Mouse (Mus musculus): Measurements from ENCODE around the gene Grm1.

Gene Grm1

DNA sequence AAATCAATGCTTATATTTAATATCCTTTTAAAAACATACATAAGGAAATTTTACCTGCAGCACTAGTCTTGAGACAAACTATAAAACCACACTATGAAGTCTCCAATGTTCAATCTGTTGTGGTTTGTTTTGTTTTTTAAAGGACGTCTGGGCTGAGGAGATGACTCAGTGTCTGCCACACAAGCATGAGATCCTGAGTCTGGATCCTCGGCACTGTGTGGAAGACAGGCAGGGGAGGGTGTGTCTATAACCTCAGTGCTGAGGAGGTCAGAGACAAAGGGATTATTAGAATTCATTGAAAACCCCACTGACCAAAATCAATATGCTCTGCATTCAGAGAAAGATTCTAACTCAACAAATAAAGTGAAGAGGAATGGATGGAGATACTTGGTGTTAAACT, 110.8 kb downstream of the Grm1 start:
- DNase-seq (ENCODE audit: extremely low read depth, low read depth), result no peak

DNA sequence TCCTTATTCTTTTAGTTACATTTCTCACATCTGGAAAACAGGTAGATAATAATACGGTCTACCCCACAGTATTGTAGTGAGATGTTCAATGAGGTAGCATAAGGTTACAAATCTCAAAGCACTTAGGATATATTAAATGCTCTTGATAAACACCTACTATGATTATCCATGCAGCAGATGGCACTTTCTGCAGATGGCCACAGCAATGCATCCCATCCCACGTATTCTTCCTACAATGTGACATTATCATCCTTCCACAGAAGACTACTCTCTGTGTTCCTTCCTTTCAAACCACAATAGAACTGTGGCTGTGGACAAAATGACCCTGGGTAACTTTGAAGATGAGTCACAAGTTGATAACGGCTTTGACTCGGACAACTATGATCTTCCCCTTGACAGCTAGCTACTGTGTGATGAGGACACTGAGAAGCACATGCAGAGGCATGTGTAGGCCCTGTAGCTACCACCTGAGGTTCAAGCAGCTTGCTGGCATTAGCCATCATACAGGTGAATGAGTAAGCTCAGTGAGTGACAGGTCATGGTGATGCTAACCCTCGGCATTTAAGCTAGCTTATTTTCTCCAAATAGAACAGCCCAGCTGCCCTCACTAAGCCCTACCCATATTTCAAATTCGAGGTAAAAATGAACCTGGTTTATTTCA, 117.5 kb downstream of the Grm1 start:
- DNase-seq (ENCODE audit: extremely low read depth, low read depth), result no peak

- no peak for DNase-seq (ENCODE audit: extremely low read depth, low read depth)
These were observed 131.6 kb downstream of the Grm1 start for GRCm38 (mm10) chr10:10950557-10950956.

DNA sequence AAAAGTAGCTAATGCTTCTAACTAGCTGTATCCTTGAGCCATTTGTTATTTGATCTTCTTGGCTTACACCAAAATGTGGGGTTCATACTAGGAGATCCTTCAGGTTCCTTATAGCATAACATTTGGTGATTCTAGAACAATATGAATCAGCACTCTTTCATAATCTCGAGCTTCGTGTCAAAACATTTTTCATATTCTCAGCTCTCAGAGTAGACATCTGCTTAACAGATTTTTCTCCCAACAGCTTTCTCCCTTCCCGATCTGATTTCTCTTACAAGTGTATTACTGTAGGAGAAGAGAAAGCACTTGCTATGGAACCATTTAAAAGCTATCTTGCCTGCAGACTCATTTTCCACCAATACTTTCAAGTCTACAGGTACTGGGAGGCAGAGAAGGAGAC, 133.0 kb downstream of the Grm1 start:
- no peak for DNase-seq (ENCODE audit: extremely low read depth, low read depth)

- DNase-seq (ENCODE audit: extremely low read depth, low read depth), result no peak
These were observed 134.6 kb downstream of the Grm1 start for GRCm38 (mm10) chr10:10947531-10947930.

- no peak for DNase-seq (ENCODE audit: extremely low read depth, low read depth)
These were observed 138.2 kb downstream of the Grm1 start for GRCm38 (mm10) chr10:10944003-10944402.

GRCm38 (mm10) chr10:10942248-10942647, 139.9 kb downstream of the Grm1 start:
- no peak for DNase-seq (ENCODE audit: extremely low read depth, low read depth)

DNA sequence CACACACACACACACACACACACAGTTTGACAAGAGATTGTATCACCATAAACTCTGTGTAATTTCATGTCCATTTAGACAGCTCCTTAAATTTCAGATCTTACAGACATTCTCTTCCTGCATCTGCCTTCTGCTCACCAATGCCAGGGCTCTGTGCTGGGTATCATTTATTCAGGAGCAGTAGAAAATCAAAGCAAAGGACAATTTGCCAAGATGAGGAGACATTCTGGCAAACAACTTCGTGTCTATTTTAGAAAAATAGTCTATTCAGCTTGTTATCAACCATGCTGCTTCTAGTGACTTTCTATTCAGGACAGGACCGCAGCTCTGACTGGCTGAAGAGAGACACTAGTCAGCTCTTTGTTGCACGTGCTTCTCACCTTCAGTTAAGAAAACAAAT, 146.3 kb downstream of the Grm1 start:
- DNase-seq (ENCODE audit: extremely low read depth, low read depth), result no peak

GRCm38 (mm10) chr10:10929672-10930071, 152.5 kb downstream of the Grm1 start:
- DNase-seq (ENCODE audit: extremely low read depth, low read depth), result no peak

- DNase-seq (ENCODE audit: extremely low read depth, low read depth), result no peak
These were observed 153.3 kb downstream of the Grm1 start for GRCm38 (mm10) chr10:10928798-10929366.

DNA sequence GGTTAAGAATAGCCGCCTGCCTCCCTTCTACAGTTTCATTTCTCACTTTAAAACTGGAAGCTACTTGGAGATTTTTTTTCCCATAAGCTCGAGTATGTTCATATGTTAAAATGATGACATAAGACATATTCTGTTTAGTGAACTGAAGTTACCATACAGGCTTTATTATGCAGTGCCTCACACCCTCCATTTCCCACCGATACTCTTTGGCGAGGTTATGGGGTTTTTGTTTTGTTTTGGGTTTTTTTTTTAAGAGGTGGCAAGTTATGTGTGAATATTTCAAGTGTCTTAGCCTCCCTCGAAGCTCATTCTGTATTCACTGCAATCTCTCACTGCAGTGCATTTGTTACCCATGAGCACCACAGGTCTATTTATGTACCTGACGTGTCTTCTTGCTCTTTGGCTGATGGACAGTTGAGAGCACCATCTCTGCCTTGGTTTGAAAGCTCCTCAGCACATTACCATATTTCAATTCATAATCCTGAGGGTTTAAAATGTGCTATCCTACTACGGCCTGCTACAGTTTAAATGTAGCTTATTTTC, 164.2 kb downstream of the Grm1 start:
- DNase-seq (ENCODE audit: extremely low read depth, low read depth), result no peak

GRCm38 (mm10) chr10:10913621-10914020, 168.5 kb downstream of the Grm1 start:
- no peak for DNase-seq (ENCODE audit: extremely low read depth, low read depth)

DNA sequence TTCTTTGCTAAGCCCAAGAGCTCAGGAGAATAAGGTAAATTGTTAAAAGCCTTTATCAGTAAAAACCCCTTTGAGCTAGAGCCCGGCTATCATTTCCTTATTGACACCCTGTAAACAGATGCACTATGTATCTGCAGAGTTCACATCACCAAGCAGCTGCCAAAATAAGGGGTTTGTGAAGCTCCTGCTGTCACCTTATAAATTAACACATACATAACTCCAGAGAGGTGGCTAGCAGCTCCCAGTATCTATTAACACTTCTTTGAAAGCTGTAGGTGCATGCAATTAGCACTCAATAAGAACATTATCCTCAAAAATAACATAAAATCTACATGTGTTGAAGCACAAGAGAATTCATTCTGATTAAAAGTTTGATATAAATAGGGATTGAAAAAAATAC, 191.9 kb downstream of the Grm1 start:
- no peak for DNase-seq (ENCODE audit: extremely low read depth, low read depth)

DNA sequence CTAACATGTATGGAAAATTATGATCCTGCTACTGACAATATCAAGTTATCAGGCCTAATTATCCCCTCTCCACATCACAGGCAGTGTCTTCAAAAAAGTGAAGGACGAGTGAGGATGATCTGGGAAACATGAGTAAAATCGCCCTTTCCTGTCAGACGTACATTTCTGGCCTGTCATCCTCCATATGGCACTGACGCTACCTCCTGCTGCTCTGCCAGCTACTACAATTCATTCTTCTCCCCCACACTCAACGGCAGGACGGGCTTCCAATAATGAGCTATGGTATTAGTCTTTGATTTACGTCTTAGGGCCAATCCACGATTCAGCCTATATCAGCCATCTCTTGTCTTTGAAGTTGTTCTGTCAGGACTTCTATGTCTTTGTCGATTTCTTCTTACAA, 193.6 kb downstream of the Grm1 start:
- no peak for DNase-seq (ENCODE audit: extremely low read depth, low read depth)

- DNase-seq (ENCODE audit: extremely low read depth, low read depth), result no peak
These were observed 197.2 kb downstream of the Grm1 start for GRCm38 (mm10) chr10:10884992-10885391.

- DNase-seq (ENCODE audit: extremely low read depth, low read depth), result no peak
These were observed 210.0 kb downstream of the Grm1 start for GRCm38 (mm10) chr10:10872142-10872541.

GRCm38 (mm10) chr10:10870271-10870670, 211.9 kb downstream of the Grm1 start:
- DNase-seq (ENCODE audit: extremely low read depth, low read depth), result no peak

- DNase-seq (ENCODE audit: extremely low read depth, low read depth), result no peak
These were observed 215.9 kb downstream of the Grm1 start for GRCm38 (mm10) chr10:10866278-10866677.

DNA sequence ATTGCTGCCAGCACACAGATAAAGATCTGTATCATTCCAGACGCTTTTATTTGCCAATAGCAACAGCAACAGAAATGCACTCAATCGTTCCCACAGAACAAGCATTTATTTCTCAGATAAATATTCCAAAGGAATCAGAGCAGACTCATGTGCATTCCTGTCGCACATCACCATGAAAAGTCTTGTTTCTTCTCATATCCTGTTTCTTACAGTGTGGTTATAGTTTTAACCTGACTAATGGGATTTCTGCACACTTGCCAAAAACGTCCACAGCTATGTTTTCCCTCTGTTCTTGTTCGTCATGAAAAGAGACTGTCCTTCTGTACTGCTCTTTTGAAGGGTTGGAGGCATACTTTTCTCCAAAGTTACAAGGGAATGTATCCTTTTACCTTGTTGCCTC, 217.4 kb downstream of the Grm1 start:
- DNase-seq (ENCODE audit: extremely low read depth, low read depth), result no peak

GRCm38 (mm10) chr10:10847376-10848286, 234.5 kb downstream of the Grm1 start:
- no peak for DNase-seq (ENCODE audit: extremely low read depth, low read depth)

DNA sequence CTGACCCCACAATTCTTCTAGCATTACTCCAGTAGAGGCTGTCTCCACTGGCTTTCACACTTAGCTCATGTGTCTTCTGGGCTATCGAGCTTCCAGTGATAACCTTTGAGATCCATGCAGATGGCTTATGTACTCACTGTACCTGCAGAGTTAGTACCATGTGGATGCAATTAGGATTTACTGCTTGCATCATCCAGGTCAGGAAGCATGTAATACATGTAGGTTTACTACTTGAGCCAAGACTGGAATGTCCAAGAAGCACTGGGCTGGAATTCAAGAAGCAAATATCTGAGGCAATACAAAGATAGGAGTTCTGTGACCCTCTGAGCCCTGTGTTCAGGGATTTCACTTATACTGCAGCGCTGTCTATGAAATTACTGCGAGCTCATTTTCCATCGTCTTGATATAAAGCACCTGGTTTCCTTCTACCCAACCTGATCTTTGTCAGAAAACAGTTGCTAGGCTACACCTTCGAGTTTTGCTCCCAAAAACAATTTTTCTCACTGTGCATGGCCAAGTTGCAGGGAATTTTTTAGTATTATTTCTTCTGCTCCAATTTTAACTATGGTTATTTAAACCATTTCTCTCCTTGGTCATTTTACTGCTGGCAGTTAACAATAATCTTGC, 237.0 kb downstream of the Grm1 start:
- DNase-seq (ENCODE audit: extremely low read depth, low read depth), result no peak

GRCm38 (mm10) chr10:10835406-10835805, 246.8 kb downstream of the Grm1 start:
- DNase-seq (ENCODE audit: extremely low read depth, low read depth), result no peak
